Mouse (Mus musculus): ENCODE data around the gene Slc7a7. TPM values are rescaled to one million over a fixed set of nuclear protein-coding genes. Genes with fewer than 3 reads are reported as not detected.

The Slc7a7 gene
- polyA plus RNA-seq, 1 experiment = 0.21 TPM

DNA sequence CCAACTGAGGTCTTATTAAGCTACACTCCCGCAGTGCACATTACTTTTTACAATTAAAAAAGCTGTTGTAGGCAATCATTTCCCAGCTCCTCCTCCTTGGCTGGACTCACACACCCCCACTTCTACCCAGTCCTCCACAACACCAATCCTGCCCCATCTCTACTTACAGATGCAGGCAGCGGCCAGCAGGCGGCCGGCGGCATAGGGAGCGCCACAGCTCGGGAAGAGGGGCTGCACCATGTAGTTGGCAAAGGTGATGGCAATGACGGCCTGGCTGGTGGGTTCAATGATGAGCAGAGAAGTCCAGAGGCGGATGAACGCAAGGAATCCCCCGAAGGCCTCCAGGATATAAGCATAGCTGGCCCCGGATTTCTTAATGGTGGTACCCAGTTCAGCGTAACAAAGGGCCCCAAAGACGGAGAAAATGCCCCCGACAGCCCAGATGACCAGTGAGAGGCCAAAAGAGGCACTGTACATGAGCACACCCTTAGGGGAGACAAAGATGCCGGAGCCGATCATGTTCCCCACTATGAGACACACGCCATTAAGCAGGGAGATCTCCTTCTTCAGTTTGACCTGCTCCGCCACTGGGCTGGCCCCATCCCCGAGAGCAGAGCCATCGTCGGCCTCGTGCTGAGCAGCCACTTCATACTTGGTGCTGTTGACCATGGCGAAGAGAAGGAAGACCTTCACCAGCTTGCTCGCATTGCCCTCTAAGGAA, 9.1 kb downstream of the Slc7a7 start:
- no peak for TF ChIP-seq GATA1 (IDR thresholded peaks at IDR 0.05; ENCODE audit: low read length)

DNA sequence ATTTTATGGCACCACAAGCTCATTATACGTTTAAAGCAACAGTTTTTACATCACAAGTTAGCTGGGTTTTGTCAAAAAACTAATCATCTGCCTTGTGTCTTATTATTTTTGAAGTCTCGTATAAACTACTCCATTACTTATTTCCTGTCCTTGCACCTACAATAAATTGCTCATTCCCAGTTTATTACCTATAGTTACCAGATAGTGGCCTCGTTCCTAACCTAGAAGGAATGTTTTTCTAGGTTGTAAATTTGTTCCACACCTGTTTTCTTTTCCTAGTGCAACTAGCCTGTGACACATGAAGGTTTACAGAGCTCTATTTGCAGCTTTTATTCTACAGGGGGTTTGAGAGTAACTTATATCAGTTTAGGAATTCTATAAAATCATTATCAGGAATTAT, 15.9 kb downstream of the Slc7a7 start:
- TF ChIP-seq GATA1 (IDR thresholded peaks at IDR 0.05; ENCODE audit: low read length) = no peak

- no peak for TF ChIP-seq GATA1 (IDR thresholded peaks at IDR 0.05; ENCODE audit: low read length)
These were observed 18.6 kb downstream of the Slc7a7 start for GRCm38 (mm10) chr14:54398921-54399382.

GRCm38 (mm10) chr14:54398528-54398916, 19.1 kb downstream of the Slc7a7 start:
- no peak for TF ChIP-seq GATA1 (IDR thresholded peaks at IDR 0.05; ENCODE audit: low read length)

DNA sequence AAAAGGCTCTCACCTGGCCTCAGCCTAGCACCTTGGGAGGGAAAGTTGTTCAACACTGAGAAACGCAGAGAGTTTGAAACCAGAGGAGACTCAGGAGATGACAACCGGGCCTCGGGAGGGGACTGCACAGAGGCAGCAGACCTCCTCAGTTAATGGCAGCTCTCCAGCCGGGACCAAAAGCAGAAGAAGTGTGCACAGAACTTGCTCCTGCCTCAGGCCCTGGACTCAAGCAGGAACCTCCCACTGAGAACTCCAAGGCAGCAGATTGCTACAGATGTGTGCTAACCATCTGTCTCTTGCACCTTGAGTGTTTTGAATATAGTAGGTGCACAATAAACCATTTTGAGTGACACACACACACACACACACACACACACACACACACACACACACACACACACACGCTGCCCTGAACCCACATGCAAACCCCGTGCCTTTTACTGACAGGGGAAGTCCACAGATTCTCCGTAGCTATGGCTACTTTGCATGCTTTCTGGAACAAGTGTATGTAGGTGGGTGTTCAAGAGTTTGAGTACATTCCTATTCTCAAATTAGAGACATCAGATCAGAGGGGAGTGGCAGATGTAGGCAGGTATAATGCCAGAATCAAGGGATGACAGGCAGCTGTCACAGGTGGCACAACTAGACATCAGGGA, 19.6 kb downstream of the Slc7a7 start:
- TF ChIP-seq GATA1 (IDR thresholded peaks at IDR 0.05; ENCODE audit: low read length) = no peak

- no peak for TF ChIP-seq GATA1 (IDR thresholded peaks at IDR 0.05; ENCODE audit: low read length)
These were observed 20.9 kb downstream of the Slc7a7 start for GRCm38 (mm10) chr14:54396685-54397084.

GRCm38 (mm10) chr14:54394309-54394708, 23.3 kb downstream of the Slc7a7 start:
- TF ChIP-seq GATA1 (IDR thresholded peaks at IDR 0.05; ENCODE audit: low read length) = no peak

DNA sequence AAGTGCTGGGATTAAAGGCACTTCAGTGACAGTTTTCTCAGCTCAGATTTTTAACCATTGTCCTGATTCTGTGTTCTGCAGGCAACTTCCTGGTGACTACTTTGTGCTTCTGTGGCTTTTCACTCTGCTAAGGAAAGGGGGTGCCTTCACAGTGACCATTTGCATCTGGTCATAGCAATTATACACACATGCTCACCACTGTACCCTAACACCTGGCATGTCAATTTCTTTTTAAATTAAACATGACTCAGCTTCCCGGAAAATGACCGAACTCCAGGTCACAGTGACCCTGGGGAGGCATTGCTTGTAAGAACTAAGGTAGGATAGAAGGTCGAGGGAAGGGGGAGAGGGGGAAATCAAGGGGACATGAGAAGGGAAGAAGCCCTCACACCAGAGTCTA, 23.8 kb downstream of the Slc7a7 start:
- TF ChIP-seq GATA1 (IDR thresholded peaks at IDR 0.05; ENCODE audit: low read length) = no peak

DNA sequence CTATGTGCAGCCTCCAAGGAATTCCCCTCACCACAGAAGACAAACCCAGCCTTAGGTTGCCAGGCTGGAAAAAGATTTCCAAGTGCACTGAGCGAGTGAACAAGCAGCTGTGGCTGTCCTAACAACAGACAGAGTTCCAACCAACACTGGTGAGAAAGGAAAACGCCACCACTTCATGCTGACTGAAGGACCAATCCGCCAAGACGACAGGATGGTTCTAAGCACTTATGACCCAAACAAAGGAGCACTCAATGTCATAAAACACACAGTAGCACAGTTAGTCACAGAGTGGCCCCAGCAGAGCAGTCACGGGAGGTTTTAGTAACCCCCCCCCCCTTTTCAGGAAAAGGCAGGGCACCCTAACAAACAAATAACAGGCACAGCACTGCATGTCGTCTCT, 26.7 kb downstream of the Slc7a7 start:
- no peak for TF ChIP-seq GATA1 (IDR thresholded peaks at IDR 0.05; ENCODE audit: low read length)

DNA sequence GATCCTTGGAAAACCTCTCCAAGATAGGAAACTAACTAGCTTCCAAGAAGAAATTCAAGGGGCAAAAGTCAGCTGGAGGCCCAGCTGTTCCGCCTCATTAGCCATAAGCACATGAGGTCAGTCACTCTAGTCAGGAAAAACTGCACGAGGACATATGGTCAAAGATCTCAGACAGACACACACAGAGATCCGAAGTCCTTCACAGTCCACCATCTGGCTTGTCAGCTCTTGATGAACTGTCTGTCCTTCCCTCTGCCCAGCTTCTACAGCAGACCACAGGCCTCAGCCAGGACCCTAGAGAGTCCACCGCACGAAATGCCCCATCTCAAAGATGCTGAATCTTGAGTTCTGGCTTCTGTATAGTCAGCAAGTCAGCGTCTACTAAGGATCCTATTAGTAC, 30.0 kb downstream of the Slc7a7 start:
- TF ChIP-seq GATA1 (IDR thresholded peaks at IDR 0.05; ENCODE audit: low read length) = no peak

DNA sequence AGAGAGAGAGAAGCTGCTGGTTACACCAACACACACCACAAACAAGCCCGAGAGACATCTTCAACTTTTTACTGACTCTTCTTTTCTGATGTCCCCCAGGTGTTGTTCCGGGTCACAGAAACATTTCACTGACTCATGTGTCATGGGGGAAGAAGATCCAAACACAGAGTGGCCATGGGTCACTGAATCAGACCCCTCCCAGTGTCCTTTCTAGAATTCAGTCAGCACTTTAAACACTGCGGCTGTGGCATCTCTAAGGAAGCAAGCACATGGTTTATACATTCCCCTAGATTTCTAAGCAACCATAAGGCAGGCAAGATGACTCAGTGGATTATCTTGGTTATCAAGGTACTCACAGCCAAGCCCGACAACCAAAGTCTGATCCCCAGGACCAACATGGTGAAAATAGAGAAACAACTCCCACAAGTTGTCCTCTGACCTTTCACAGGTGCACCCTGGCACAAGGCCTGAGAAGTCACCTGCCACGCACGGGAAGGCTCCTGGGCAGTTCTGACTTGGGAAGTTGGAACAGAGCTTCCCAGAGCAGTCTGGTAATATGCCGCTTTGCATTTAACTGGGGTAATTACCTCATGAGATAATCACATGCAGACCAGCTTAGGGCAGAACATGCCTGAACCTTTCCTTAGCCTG, 31.5 kb downstream of the Slc7a7 start:
- TF ChIP-seq GATA1 (IDR thresholded peaks at IDR 0.05; ENCODE audit: low read length) = no peak

- no peak for TF ChIP-seq GATA1 (IDR thresholded peaks at IDR 0.05; ENCODE audit: low read length)
These were observed 33.2 kb downstream of the Slc7a7 start for GRCm38 (mm10) chr14:54384396-54384795.

- TF ChIP-seq GATA1 (IDR thresholded peaks at IDR 0.05; ENCODE audit: low read length) = no peak
These were observed 34.2 kb downstream of the Slc7a7 start for GRCm38 (mm10) chr14:54383355-54383771.

- TF ChIP-seq GATA1 (IDR thresholded peaks at IDR 0.05; ENCODE audit: low read length) = no peak
These were observed 34.9 kb downstream of the Slc7a7 start for GRCm38 (mm10) chr14:54382641-54383040.

DNA sequence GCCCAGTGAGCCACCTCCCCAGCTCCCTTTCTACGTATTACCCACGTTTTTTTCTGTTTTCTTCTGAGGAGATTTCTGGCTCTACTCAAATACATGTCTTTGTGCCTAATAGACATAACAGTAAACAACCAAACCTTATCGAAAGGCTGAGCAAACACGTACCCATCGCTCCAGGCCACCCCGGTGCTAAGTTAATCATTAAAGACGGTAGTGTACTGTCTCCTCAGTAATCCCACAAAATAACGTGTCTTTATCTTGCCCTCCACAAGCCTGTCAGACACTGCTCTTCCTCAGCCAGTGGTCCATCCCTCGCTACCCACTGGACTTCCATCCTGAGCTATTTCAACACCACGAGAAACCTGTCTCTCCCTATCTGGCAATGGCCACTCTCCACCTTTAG, 35.8 kb downstream of the Slc7a7 start:
- no peak for TF ChIP-seq GATA1 (IDR thresholded peaks at IDR 0.05; ENCODE audit: low read length)

GRCm38 (mm10) chr14:54380616-54381015, 37.0 kb downstream of the Slc7a7 start:
- TF ChIP-seq GATA1 (IDR thresholded peaks at IDR 0.05; ENCODE audit: low read length) = no peak

GRCm38 (mm10) chr14:54379571-54379970, 38.0 kb downstream of the Slc7a7 start:
- no peak for TF ChIP-seq GATA1 (IDR thresholded peaks at IDR 0.05; ENCODE audit: low read length)
